Mouse (Mus musculus): ENCODE results near the gene Tgfbr2.
"Not testable (repeated sequence)": the region's sequence is repeated elsewhere in the genome, so short reads cannot be mapped to it uniquely, and the experiment has no call there.

Tgfbr2 gene

GRCm38 (mm10) chr9:116058475-116058874 is 116.7 kb downstream of the Tgfbr2 start:
- DNase-seq, result no peak

GRCm38 (mm10) chr9:116053976-116054375 is 121.2 kb downstream of the Tgfbr2 start:
- DNase-seq, result no peak

- no peak for DNase-seq
Observed at GRCm38 (mm10) chr9:116049985-116050384, 125.2 kb downstream of the Tgfbr2 start.

- DNase-seq, result peak; percentile 71
Observed at GRCm38 (mm10) chr9:116041787-116042186, 133.4 kb downstream of the Tgfbr2 start.

- no peak for DNase-seq
Observed at GRCm38 (mm10) chr9:116041369-116041768, 133.8 kb downstream of the Tgfbr2 start.

GRCm38 (mm10) chr9:116040852-116041251 is 134.3 kb downstream of the Tgfbr2 start:
- DNase-seq, result not testable (repeated sequence)

GRCm38 (mm10) chr9:116039981-116040380 is 135.2 kb downstream of the Tgfbr2 start:
- no peak for DNase-seq

- DNase-seq, result no peak
Observed at GRCm38 (mm10) chr9:116038275-116038674, 136.9 kb downstream of the Tgfbr2 start.

Data from layer of hippocampus, adult 9-11 months (tissue).